Mouse (Mus musculus) cerebellum, postnatal 25 days (tissue): ENCODE data around the gene Rab30.

Experiments
- DNase-seq, 2 experiments: peaks; one replicate each; pipeline ENCODE4 v3.0.0; 2021; ENCODE audit warnings: mixed read lengths in 2 of 2

Rab30 gene

GRCm38 (mm10) chr7:92802158-92802557 lies 60.8 kb downstream of the Rab30 start:
- DNase-seq = no peak

DNA sequence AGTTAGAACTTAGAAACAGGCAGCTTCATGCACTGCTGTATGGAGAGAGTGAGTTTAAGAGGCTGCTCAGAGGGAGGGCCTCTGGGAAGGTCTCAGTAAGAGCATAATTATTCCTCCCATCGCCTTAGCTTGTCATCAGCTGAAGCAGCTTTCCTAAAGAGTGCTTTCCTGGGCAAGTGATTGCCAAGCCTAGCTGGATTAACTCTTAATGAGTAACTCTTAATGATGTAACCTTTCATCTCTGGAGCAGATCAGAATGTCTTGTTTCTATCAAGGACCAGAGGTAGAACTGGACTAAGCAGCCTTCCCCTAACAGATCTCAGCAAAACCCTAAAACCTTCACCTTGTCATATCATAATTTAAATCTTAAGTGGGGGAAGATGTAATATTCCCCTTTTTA lies 61.8 kb downstream of the Rab30 start:
- DNase-seq = no peak

GRCm38 (mm10) chr7:92804919-92805668 lies 63.7 kb downstream of the Rab30 start:
- DNase-seq = peak; percentile 30 to 40

GRCm38 (mm10) chr7:92806512-92807188 lies 65.2 kb downstream of the Rab30 start:
- DNase-seq = peak; percentile 42 to 63

- peak; percentile 25 to 49 for DNase-seq
These were observed 66.1 kb downstream of the Rab30 start for GRCm38 (mm10) chr7:92807482-92807881.

DNA sequence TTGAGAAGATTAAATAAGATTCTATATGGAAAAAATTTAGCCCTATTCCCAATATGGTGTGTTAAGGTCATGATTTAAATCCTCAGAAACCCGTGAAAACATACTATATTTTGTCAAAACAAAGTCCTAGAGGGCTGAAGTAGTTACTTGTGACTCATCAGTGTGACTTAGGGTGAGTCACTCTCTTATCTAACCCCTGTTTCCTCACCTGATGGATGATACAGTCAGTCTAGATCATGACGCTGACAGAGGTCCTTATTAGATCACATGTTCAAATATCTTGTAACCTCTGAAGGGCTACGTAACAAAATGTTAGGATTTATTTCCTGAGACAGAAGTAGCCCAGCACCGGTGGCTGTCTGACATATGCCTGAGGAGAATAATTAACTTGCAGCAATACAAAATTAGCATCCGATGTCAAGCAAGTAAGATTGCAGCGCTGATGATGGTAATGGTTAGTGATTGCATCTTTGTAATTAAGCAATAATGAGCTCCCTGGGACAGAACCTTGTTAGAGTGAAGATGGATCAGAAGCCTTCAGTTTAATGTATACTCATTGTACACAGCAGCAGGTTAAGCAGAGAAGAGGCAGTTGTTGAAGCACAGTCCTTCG lies 70.4 kb downstream of the Rab30 start:
- no peak for DNase-seq

DNA sequence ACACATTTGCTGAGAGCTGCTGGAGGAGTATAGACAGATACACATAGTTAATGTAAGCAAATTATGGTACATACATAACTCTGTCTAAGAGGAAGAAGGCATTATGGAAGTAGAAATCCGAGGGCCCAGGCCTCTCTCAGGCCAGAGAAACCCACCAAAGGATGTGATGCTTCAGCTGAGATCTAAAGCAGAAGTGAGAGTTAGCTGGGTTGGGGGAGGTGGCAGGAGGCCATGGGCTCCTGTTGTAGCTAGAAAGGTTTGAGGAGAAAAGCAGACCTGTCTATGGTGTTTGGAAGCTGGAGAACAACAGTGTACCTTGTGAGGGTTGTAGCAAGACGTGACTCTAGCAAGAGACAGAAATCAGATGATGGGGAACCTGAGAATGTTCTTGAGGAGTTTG lies 75.8 kb downstream of the Rab30 start:
- DNase-seq = no peak

DNA sequence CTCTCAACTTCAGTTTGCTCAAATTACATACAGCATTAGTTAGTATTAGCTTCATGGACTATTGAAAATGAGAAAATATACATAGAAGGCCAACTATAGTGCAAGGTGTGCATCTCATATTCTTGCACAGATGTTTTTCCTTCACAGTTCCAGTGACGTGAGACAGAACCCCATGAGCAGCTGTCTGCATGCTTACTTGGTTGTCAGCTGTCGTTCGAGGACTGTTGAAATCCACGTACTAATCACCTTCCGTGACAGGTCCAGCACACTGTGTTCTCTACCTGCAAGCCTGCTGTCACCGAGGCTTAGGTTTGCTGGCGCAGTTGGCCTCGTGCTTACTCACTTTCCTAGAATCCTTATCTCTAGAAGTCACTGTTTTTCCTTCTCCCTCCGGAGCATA lies 76.5 kb downstream of the Rab30 start:
- DNase-seq = no peak

- no peak for DNase-seq
These were observed 78.3 kb downstream of the Rab30 start for GRCm38 (mm10) chr7:92819656-92820055.

GRCm38 (mm10) chr7:92820410-92820809 lies 79.0 kb downstream of the Rab30 start:
- no peak for DNase-seq

DNA sequence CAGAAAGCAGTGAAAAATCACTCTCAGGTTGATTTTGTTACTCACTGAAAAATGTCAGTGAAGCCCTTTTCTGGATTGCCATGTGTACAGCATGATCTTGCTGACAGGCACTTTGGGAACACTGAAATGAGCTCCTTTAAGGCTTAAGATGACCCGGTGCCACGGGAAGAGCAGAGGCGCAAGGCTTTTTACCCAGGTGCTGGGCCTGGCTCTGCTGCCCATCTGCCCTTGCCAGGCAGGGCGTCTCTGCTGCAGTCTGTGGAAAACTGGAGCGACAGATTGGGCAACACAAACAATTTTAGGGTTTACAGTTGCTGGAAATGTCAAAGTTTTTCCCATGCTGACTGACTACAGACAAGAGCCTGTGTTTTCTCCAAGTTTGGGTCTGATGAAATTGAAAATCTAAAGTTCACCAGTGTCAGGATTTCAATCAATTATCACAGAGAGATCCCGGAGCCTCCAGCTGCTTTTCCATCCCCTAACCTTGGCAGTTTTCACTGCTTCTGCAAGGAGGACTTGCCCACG lies 79.6 kb downstream of the Rab30 start:
- DNase-seq = peak; percentile 45 to 54

DNA sequence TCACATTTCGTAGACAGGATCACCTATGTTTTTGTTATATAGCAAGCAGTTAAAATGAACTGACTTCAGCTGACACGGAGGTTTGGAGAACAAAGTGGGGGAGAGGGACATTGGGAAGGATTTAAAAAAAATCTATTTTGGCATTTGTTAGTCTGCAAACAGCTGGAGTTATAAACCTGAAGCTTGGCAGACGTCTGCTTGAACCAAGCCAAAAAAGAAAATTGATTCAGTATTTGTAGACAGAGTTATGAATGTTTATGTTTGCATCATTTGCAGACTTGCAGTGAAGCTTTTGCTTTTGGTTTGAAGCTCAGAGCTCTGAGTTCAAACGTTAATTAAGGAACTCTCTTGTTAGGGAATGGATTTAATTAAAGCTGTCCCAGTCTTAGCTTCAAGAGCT lies 80.5 kb downstream of the Rab30 start:
- DNase-seq = no peak

DNA sequence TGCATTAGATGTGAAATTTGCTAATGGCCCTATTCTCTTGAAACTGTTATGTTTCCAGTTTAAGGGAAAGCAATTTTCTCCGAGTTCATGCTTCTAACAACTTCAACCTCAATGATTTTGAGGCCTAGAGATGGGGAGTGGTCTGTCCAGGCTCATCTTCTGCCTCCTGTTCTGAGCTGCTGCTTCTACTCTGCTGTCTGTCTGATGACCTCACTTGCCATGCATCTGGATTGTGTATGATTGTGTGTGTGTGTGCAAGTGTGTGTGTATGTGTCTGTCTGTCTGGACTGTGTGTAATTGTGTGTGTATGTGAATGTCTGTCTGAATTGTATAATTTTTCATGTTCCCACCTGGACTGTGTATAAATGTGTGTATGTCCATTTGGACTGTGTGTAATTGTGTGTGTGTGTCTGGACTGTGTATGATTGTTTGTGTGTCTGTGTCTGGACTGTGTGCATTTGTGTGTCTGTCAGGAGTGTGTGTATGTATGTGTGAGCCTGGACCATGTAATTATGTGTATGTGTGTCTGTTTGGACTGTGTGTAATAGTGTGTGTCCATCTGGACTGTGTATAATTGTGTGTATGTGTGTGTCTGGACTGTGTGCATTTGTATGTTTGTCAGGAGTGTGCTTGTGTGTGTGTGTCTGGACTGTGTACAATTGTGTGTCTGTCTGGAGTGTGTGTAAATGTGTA lies 81.2 kb downstream of the Rab30 start:
- DNase-seq = no peak

DNA sequence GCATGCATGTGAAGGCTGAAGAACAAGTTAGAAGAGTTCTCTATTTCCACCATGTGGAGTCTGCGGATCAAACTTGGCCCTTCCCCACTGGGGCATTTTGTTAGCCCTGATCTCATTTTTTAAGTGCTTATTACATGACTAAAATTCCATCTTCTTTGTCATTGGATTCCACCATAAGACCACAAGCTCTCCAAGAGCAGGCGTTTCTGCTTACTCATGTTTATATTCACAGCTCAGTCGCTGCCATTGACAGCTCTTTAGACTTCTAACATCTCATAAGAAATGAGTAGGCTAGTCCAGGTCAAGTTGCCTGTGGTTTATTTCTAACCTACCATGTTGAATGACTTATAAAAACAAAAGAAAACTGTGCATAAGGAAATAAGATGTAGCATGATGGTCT lies 84.8 kb downstream of the Rab30 start:
- no peak for DNase-seq

- DNase-seq = peak in 1 of 2 experiments; percentile 56
These were observed 86.6 kb downstream of the Rab30 start for GRCm38 (mm10) chr7:92827981-92828380.

DNA sequence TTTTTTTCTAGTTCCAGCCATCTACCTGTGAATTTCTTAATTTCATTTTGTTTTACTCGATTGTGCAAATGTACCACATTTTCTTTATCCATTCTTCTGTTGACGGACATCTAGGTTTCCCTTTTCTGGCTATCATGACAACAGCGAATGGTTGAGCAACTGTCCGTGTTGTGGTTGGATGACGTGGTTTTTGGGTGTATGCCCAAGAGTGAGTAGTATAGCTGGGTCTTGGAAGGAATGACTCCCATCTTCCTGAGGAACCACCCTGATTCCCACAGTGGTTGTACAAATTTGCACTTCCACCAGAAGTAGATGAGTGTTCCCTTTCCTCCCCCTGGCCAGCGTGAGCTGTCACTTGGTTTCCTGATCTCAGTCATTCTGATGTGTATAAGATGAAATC lies 91.0 kb downstream of the Rab30 start:
- DNase-seq = no peak

DNA sequence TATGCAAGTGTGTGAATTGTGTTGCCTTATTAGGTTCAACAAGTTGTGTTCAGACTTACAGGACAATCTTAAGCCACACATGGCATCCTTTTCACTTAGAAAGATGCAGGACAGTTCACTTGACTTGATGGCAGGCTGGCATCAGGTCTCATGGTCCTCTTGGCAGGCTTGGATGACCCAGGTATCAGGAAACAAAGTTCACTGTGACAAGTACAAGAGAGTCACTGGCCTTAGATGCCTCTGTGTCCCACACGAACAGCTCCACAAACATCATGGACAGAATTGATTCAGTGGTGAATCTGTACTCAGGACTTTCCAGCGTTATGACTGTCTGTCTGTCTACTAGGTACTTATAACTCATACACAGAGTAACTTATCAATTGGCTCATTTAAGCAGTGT lies 93.0 kb downstream of the Rab30 start:
- no peak for DNase-seq

DNA sequence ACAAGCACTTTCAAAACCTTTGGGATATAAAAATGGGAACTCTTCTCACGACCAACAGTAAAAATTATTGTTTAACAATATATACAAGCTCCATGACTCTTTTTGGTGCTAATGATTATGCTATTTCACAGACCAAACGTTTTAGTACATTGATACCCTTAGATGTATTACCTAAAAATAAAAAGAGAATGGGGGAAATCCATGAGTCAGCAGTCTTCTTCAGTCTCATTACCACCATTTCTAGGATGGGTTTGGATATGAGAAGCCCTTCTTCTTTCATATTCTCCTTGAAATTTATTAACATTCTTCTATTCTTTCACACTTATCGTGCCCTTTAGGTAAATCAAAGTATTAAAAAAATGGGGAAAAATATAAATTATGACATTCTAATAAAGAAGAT lies 95.0 kb downstream of the Rab30 start:
- DNase-seq = no peak

GRCm38 (mm10) chr7:92837226-92837625 lies 95.8 kb downstream of the Rab30 start:
- DNase-seq = no peak

GRCm38 (mm10) chr7:92837907-92838306 lies 96.5 kb downstream of the Rab30 start:
- no peak for DNase-seq

DNA sequence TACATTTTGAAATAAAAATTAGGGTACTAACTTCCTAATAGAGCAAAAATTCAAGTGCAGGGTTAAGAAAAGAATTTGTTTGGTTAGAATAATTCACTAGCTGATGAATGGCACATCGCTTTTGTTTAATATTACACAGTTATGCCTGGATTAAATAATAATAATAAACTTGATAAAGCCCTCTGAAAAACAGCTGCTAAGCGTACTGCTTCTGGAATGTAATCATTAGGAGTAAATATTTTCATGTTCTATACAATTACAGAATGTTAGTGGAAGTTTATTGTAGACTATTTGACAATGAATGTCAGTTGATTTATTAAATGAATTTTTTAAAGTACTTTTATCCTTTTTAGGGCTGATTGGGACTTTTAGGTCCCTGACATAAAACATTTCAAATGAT lies 100.9 kb downstream of the Rab30 start:
- no peak for DNase-seq

DNA sequence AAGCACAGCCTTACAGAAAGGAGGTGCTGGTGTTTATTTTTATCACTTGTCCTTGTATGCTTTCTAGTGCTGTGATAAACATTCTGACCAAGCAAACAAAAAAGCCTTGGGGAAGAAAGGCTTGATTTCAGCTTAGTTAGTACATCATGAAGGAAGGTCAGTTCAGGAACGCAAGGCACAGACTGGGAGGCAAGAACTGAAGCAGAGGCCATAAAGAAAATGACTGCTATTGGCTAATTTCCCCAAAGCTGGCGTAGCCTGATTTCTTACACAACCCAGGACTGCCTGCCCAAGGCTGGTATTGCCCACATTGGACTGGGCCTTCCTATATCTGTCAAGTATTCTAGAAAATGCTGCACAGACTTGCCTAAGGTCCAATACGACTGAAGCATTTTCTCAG lies 106.8 kb downstream of the Rab30 start:
- DNase-seq = no peak

DNA sequence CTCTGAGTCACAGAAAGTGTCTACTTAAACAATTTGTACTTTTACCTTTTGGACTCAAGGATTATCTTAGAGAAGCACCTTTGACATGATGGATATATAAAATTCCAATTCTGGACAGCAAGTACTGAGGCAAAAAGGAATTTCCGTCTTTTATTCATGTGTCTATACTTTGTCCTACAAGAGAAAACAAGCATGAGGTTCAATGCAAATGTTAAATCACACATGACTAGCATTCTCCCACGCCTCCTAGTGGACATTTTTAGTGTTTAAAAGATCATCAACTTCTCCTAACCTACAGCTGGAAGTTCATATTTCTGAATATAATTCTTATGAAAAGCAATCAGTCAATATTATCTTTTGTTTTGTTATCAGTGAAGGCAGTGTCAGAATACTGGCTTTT lies 125.1 kb downstream of the Rab30 start:
- DNase-seq = no peak
